Mouse (Mus musculus) stomach, adult 2 months (tissue): ENCODE results near the gene Serpinb3c. TPM values are rescaled to one million over a fixed set of nuclear protein-coding genes. Genes with fewer than 3 reads are reported as not detected.

Experiments used
- polyA plus RNA-seq: library from polyadenylated mRNA; depleted of rRNA; stranded (reverse); fragments of >200 nt; gene quantifications from 2 replicates; pipeline ENCODE4 v1.2.3, GENCODE M21; 2012; rRNA removed

Gene Serpinb3c
- 0.11 and 0.30 TPM in 2 replicates for polyA plus RNA-seq

GRCm38 (mm10) chr1:107278261-107278660 lies at the start of gene Serpinb3c, which contains the start of gene Serpinb3b:
Gene Serpinb3c (minus strand): TSS chr1:107278371.
Gene Serpinb3b (minus strand): TSS chr1:107278361.

Other genes with a start within 250 kb of the Serpinb3c start
- gene Serpinb3a, start 226.1 kb downstream of the Serpinb3c start, polyA plus RNA-seq: 0.99 and 1.00 TPM in 2 replicates
- not detected in 2 replicates for gene Serpinb3d, start 194.9 kb downstream of the Serpinb3c start, polyA plus RNA-seq
- gene Serpinb3b, start within 50 bp of the Serpinb3c start, polyA plus RNA-seq: 0.26 and 0.29 TPM in 2 replicates
- gene Serpinb11, start 82.8 kb upstream of the Serpinb3c start, polyA plus RNA-seq: 0.19 and 0.27 TPM in 2 replicates
- 0.35 and 0.57 TPM in 2 replicates for gene Serpinb7, start 121.3 kb upstream of the Serpinb3c start, polyA plus RNA-seq
- gene Serpinb2, start 233.1 kb upstream of the Serpinb3c start, polyA plus RNA-seq: 1.4 and 2.4 TPM in 2 replicates